Mouse (Mus musculus) heart, embryonic 13.5 days (tissue): ENCODE measurements around the gene Slco2b1. TPM values are rescaled to one million over a fixed set of nuclear protein-coding genes. Genes with fewer than 3 reads are reported as not detected.
"Not testable (repeated sequence)": the region's sequence is repeated elsewhere in the genome, so short reads cannot be mapped to it uniquely, and the experiment has no call there.

Experiments
- ATAC-seq: fragments of 200-750 bp; cut with Nextera tagmentation; 2 replicates; pipeline ENCODE4 v1.8.0; 2017; ENCODE audit warnings: moderate TSS enrichment; ENCODE audit not compliant: insufficient number of reproducible peaks, low FRiP score, low TSS enrichment; ENCODE audit errors: extremely low read depth
- H3K27ac ChIP-seq: fragments of 300-500 bp; sonication (generic); replicated peaks from 2 replicates; pipeline ENCODE4 v1.5.1; 2015; ENCODE audit warnings: moderate library complexity, mild to moderate bottlenecking, inconsistent platforms
- H3K27me3 ChIP-seq: fragments of 300-500 bp; sonication (generic); replicated peaks from 2 replicates; pipeline ENCODE4 v1.6.1; 2015; ENCODE audit warnings: mild to moderate bottlenecking, inconsistent platforms
- H3K36me3 ChIP-seq: fragments of 300-500 bp; sonication (generic); 2 replicates; pipeline ENCODE4 v1.6.1; 2015; ENCODE audit warnings: mild to moderate bottlenecking, inconsistent platforms
- H3K4me1 ChIP-seq: fragments of 300-500 bp; sonication (generic); 2 replicates; pipeline ENCODE4 v1.6.1; 2015; ENCODE audit warnings: inconsistent platforms
- H3K4me2 ChIP-seq: fragments of 300-500 bp; sonication (generic); 2 replicates; pipeline ENCODE4 v1.6.1; 2015; ENCODE audit warnings: inconsistent platforms, mild to moderate bottlenecking, moderate library complexity
- H3K4me3 ChIP-seq: fragments of 300-500 bp; sonication (generic); 2 replicates; pipeline ENCODE4 v1.5.1; 2015; ENCODE audit warnings: moderate library complexity, mild to moderate bottlenecking, inconsistent platforms
- H3K9ac ChIP-seq: fragments of 300-500 bp; sonication (generic); 2 replicates; pipeline ENCODE4 v1.6.1; 2015; ENCODE audit warnings: inconsistent platforms, mild to moderate bottlenecking, moderate library complexity
- H3K9me3 ChIP-seq: fragments of 300-500 bp; sonication (generic); 2 replicates; pipeline ENCODE4 v1.6.1; 2016; ENCODE audit warnings: inconsistent platforms
- WGBS: fragments of 180-500 bp; shearing (Covaris S2); methylation state at CpG from one replicate; pipeline ENCODE4 v1.1.7; 2015; ENCODE audit warnings: mixed read lengths; 5-methylcytosine and 5-hydroxymethylcytosine counted together
- polyA plus RNA-seq: library from polyadenylated mRNA; unstranded; fragments of >200 nt; fragmentation: Nextera tagmentation; extraction: Ambion mirVana; gene quantifications from 2 replicates; pipeline ENCODE4 v1.2.1, GENCODE M21; 2015

The Slco2b1 gene
- polyA plus RNA-seq, 1 experiment from 2014 or later = 1.6 TPM

DNA sequence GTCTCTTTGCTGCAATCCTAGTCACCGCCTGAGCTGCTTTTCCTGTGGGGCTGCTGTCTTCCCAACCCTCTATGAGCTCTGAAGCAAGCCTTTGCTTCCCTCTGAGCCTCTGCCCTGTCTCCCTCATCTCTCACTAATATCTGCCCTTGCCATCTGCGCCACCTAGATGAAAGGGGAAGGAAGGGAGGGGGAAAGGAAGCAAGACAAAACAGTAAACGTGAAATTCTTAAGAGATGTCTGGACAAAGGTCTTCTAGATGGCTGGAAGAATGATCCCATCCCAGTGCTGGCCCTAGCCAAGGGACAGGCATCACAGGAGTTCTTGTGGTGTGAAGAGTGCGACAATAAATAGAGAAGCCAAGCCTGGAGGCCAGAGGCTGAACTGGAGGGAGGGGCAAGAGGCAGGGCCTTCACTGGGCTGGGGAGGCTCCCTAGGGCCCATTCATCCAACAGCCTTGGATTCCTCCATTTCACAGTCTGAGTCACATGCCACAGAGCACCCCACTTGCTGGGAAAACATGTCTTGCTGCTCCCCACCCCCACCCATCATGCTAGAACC lies 4.0 kb downstream of the Slco2b1 start:
- no peak overlapping the region for H3K4me3 ChIP-seq
- peak overlapping the region; percentile 21; the same call in 1 of the 2 replicates for H3K27ac ChIP-seq
- H3K4me2 ChIP-seq = no peak overlapping the region
- H3K9me3 ChIP-seq = no peaks in the 10 kb centered on the region
- no peak for ATAC-seq
- peaks cover 23% of the 10 kb centered on the region for H3K4me1 ChIP-seq
- H3K36me3 ChIP-seq = no peaks in the 10 kb centered on the region
- WGBS = 38% methylated on average over 4 of the region's 4 CpGs
- H3K27me3 ChIP-seq = peaks cover 35% of the 10 kb centered on the region
- no peak overlapping the region for H3K9ac ChIP-seq

- H3K27ac ChIP-seq = no peak overlapping the region
- peaks cover 35% of the 10 kb centered on the region for H3K27me3 ChIP-seq
- no peak for ATAC-seq
- H3K4me3 ChIP-seq = peak overlapping the region; percentile 6; the same call in 1 of the 2 replicates
- H3K9me3 ChIP-seq = no peaks in the 10 kb centered on the region
- H3K4me1 ChIP-seq = peaks cover 26% of the 10 kb centered on the region
- H3K36me3 ChIP-seq = no peaks in the 10 kb centered on the region
- 38% methylated on average over 4 of the region's 4 CpGs for WGBS
- 0 out of 2 replicates have a peak overlapping the region, but pooled peaks have one; percentile 10 for H3K9ac ChIP-seq
- H3K4me2 ChIP-seq = 0 out of 2 replicates have a peak overlapping the region, but pooled peaks have one; percentile 10
Observed at GRCm38 (mm10) chr7:99706341-99707037, 4.7 kb downstream of the Slco2b1 start.

DNA sequence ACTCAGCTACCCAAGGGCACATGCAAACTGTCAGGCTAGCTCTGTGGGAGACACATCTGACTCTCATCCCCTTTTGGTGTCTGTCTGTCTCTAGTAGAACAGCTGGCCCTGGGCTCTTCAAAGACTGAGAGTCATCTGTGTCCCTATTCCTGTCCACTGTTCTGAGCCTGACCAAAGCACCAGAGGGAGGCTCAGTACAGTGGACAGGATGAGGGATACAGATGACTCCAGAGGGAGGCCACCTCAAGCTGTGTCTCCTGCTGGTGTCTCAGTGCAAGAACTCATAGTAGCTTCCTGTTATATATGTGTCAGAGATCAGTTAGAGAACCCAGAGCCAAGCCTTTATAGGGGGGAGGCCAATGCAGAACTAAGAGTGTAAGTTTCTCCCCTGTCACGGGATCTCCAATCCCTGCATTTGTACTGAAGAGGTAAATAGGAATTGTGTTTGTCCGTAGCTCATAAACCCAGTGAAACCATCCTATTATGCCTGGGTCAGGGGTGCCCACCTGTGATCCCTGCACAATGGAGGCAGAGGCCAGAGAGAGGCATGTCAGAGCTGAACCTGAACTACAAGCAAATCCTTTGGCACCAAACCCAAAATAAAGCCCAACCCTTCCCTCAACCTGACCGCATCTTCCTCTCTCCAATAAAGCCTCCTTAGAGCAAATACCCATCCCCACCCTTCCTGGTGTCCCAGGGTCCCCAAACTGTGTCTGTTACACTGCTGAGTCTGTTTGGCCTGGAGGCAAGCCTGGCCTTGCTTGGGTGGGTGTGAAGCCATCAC lies 6.2 kb downstream of the Slco2b1 start:
- Histone ChIP-seq H3K9ac (no peak overlapping the region), H3K27ac (no peak overlapping the region), H3K36me3 (no peaks in the 10 kb centered on the region), H3K27me3 (peaks cover 35% of the 10 kb centered on the region), H3K4me2 (0 out of 2 replicates have a peak overlapping the region, but pooled peaks have one; percentile 1), H3K4me3 (no peak overlapping the region), H3K4me1 (peaks cover 26% of the 10 kb centered on the region), H3K9me3 (no peaks in the 10 kb centered on the region)
- 84% methylated on average over 3 of the region's 3 CpGs for WGBS
- no peak for ATAC-seq

GRCm38 (mm10) chr7:99702201-99702600 lies 8.9 kb downstream of the Slco2b1 start:
- no peak for ATAC-seq
- Histone ChIP-seq H3K9ac (no peak overlapping the region), H3K4me1 (peaks cover 26% of the 10 kb centered on the region), H3K27ac (no peak overlapping the region), H3K4me2 (no peak overlapping the region), H3K4me3 (no peak overlapping the region), H3K36me3 (no peaks in the 10 kb centered on the region), H3K27me3 (peaks cover 18% of the 10 kb centered on the region; the same call in 1 of the 2 replicates), H3K9me3 (no peaks in the 10 kb centered on the region)
- 25% methylated on average over 6 of the region's 6 CpGs for WGBS

GRCm38 (mm10) chr7:99700641-99701040 lies 10.5 kb downstream of the Slco2b1 start:
- Histone ChIP-seq H3K36me3 (no peaks in the 10 kb centered on the region), H3K9me3 (no peaks in the 10 kb centered on the region), H3K4me3 (no peak overlapping the region), H3K4me2 (no peak overlapping the region), H3K27ac (no peak overlapping the region), H3K4me1 (peaks cover 14% of the 10 kb centered on the region), H3K27me3 (peaks cover 20% of the 10 kb centered on the region; the same call in 1 of the 2 replicates), H3K9ac (no peak overlapping the region)
- 60% methylated on average over 4 of the region's 4 CpGs for WGBS
- ATAC-seq = no peak

DNA sequence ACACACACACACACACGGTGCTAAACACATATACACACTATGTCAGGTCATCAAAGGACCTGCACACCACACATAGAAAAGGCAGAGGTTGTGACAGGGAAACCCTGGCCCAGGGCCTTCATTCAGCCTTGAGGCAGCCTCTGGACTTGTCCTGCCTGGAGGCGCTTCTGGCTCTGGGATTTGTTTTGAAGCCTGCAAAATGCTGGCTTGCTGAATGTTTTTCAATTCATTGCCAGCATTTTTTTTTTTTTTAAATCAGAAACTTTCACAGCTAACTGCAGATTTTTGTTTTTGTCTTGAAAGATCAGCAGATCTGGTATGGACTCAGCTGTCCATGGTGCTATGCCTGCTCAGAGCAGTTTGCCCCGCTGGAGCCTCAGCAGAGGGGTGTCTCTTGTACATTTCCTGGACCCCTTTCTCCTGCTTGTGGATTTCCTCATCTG lies 11.4 kb downstream of the Slco2b1 start:
- Histone ChIP-seq H3K27me3 (peaks cover 17% of the 10 kb centered on the region; the same call in 1 of the 2 replicates), H3K9me3 (no peaks in the 10 kb centered on the region), H3K27ac (no peak overlapping the region), H3K36me3 (no peaks in the 10 kb centered on the region), H3K4me1 (peaks cover 14% of the 10 kb centered on the region), H3K4me2 (no peak overlapping the region), H3K9ac (no peak overlapping the region), H3K4me3 (no peak overlapping the region)
- WGBS = 67% methylated on average over 3 of the region's 3 CpGs
- no peak for ATAC-seq

DNA sequence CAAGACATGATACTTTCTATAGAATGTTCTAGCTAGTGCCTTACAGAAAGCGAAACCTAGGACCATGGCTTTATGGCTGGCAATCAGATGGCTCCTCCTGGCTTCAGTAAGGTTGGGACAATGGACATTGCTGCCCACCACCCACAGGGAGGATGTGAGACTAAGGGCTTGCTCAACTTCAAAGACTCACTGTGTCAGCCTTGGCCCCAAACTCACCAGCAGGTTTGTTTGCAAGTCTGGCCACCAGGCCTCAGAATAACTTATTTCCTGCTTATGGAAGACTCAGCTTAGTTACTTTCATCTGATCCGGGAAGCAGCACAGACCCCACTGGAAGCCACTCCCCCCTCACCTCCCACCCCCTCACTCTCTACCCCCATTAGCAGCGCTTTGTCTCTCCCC lies 12.0 kb downstream of the Slco2b1 start:
- 45% methylated on average over 3 of the region's 3 CpGs for WGBS
- no peaks in the 10 kb centered on the region for H3K9me3 ChIP-seq
- no peak overlapping the region for H3K4me2 ChIP-seq
- no peak overlapping the region for H3K9ac ChIP-seq
- no peak overlapping the region for H3K4me3 ChIP-seq
- H3K36me3 ChIP-seq = no peaks in the 10 kb centered on the region
- no peak for ATAC-seq
- H3K27ac ChIP-seq = no peak overlapping the region
- H3K4me1 ChIP-seq = peaks cover 14% of the 10 kb centered on the region
- H3K27me3 ChIP-seq = peaks cover 17% of the 10 kb centered on the region; the same call in 1 of the 2 replicates

GRCm38 (mm10) chr7:99698576-99698975 lies 12.6 kb downstream of the Slco2b1 start:
- no peak overlapping the region for H3K9ac ChIP-seq
- H3K9me3 ChIP-seq = no peaks in the 10 kb centered on the region
- no peaks in the 10 kb centered on the region for H3K36me3 ChIP-seq
- peaks cover 12% of the 10 kb centered on the region; the same call in 1 of the 2 replicates for H3K27me3 ChIP-seq
- no peak overlapping the region for H3K4me3 ChIP-seq
- WGBS = 84% methylated on average over 3 of the region's 3 CpGs
- H3K4me2 ChIP-seq = no peak overlapping the region
- H3K27ac ChIP-seq = no peak overlapping the region
- peaks cover 14% of the 10 kb centered on the region for H3K4me1 ChIP-seq
- no peak for ATAC-seq

GRCm38 (mm10) chr7:99695471-99696057 lies 15.6 kb downstream of the Slco2b1 start:
- Histone ChIP-seq H3K9ac (no peak overlapping the region), H3K4me1 (peaks cover 4% of the 10 kb centered on the region; the same call in 1 of the 2 replicates), H3K36me3 (no peaks in the 10 kb centered on the region), H3K4me2 (no peak overlapping the region), H3K9me3 (no peaks in the 10 kb centered on the region), H3K27me3 (peaks cover 13% of the 10 kb centered on the region; the same call in 1 of the 2 replicates), H3K4me3 (no peak overlapping the region), H3K27ac (no peak overlapping the region)
- 74% methylated on average over 8 of the region's 8 CpGs for WGBS
- no peak for ATAC-seq

- H3K9ac ChIP-seq, ATAC-seq, H3K27ac ChIP-seq, H3K4me3 ChIP-seq, H3K9me3 ChIP-seq, H3K4me2 ChIP-seq, H3K36me3 ChIP-seq: not testable (repeated sequence)
- WGBS = 72% methylated on average over 5 of the region's 5 CpGs
- peaks cover 13% of the 10 kb centered on the region; the same call in 1 of the 2 replicates for H3K27me3 ChIP-seq
- H3K4me1 ChIP-seq = peaks cover 10% of the 10 kb centered on the region; the same call in 1 of the 2 replicates
Observed at GRCm38 (mm10) chr7:99694424-99694823, 16.7 kb downstream of the Slco2b1 start.

GRCm38 (mm10) chr7:99693976-99694375 lies 17.2 kb downstream of the Slco2b1 start:
- Histone ChIP-seq H3K9me3 (no peaks in the 10 kb centered on the region), H3K27ac (no peak overlapping the region), H3K9ac (no peak overlapping the region), H3K4me1 (peaks cover 11% of the 10 kb centered on the region; the same call in 1 of the 2 replicates), H3K27me3 (peaks cover 13% of the 10 kb centered on the region; the same call in 1 of the 2 replicates), H3K4me2 (no peak overlapping the region), H3K4me3 (no peak overlapping the region), H3K36me3 (no peaks in the 10 kb centered on the region)
- WGBS = 80% methylated on average over 3 of the region's 3 CpGs
- ATAC-seq = no peak
